In genomic region chr2:58672520-58672919, GRCm38 (mm10) we compare ENCODE assay signal across 24 mouse cellular contexts.
A peak's percentile ranks its signal among the peaks of the same experiment; 100 is the strongest.
DNase-seq lines count a peak whose midpoint lies in the region; ATAC-seq and TF ChIP-seq lines count a peak whose summit lies in the region.
"Had no signal": no experiment of that assay in that cellular context is flagged by ENCODE, and none has a peak within 500 bp of the region (broad histone marks: within the 10 kb centered on the region; RNA-seq: fewer than 3 reads in every experiment).

No protein-coding gene starts in this region.

- TF ChIP-seq CTCF in intestine, postnatal 0 days (IDR thresholded peaks at IDR 0.05; ENCODE audit: low read depth) = no peak

- no peak overlapping the region for H3K27ac ChIP-seq in heart, embryonic 10.5 days
- H3K27ac ChIP-seq in intestine, embryonic 14.5 days (ENCODE audit: low read depth) = no peak overlapping the region
- H3K27ac ChIP-seq in intestine, postnatal 0 days (ENCODE audit: low read depth, low read length) = no peak overlapping the region
- H3K27ac ChIP-seq in lung, embryonic 16.5 days (ENCODE audit: low read length) = no peak overlapping the region
- H3K27ac ChIP-seq: embryonic facial prominence, embryonic 13.5 days; embryonic facial prominence, embryonic 15.5 days; forebrain, embryonic 10.5 days; forebrain, embryonic 12.5 days had no signal

- WGBS in heart, embryonic 10.5 days = 92% methylated on average over 2 of the region's 2 CpGs
- WGBS in intestine, embryonic 14.5 days = 94% methylated on average over 2 of the region's 2 CpGs
- WGBS in intestine, postnatal 0 days = 88% methylated on average over 2 of the region's 2 CpGs
- 54% methylated on average over 2 of the region's 2 CpGs for WGBS in lung, embryonic 16.5 days

- H3K36me3 ChIP-seq in heart, embryonic 10.5 days = no peaks in the 10 kb centered on the region
- no peaks in the 10 kb centered on the region for H3K36me3 ChIP-seq in intestine, embryonic 14.5 days (ENCODE audit: control insufficient read depth, insufficient read depth, low read length)
- H3K36me3 ChIP-seq in intestine, postnatal 0 days (ENCODE audit: control insufficient read depth, insufficient read depth) = no peaks in the 10 kb centered on the region
- H3K36me3 ChIP-seq in lung, embryonic 16.5 days (ENCODE audit: control insufficient read depth, insufficient read depth, low read length) = no peaks in the 10 kb centered on the region
- H3K36me3 ChIP-seq: embryonic facial prominence, embryonic 13.5 days; embryonic facial prominence, embryonic 15.5 days; forebrain, embryonic 10.5 days; forebrain, embryonic 12.5 days had no signal

- no peak overlapping the region for H3K4me2 ChIP-seq in intestine, embryonic 14.5 days (ENCODE audit: low read length)
- H3K4me2 ChIP-seq in intestine, postnatal 0 days (replicated peaks; ENCODE audit: low read depth) = no peak overlapping the region
- no peak overlapping the region for H3K4me2 ChIP-seq in lung, embryonic 16.5 days (ENCODE audit: low read depth, low read length)
- H3K4me2 ChIP-seq: embryonic facial prominence, embryonic 13.5 days; embryonic facial prominence, embryonic 15.5 days; forebrain, embryonic 12.5 days had no signal

- no peak overlapping the region for H3K9ac ChIP-seq in intestine, embryonic 14.5 days (ENCODE audit: low read length)
- H3K9ac ChIP-seq in intestine, postnatal 0 days (ENCODE audit: low read depth, low read length) = no peak overlapping the region
- no peak overlapping the region for H3K9ac ChIP-seq in lung, embryonic 16.5 days (ENCODE audit: low read length)
- H3K9ac ChIP-seq: embryonic facial prominence, embryonic 13.5 days; embryonic facial prominence, embryonic 15.5 days; forebrain, embryonic 12.5 days had no signal

- no peak overlapping the region for H3K4me3 ChIP-seq in heart, embryonic 10.5 days
- no peak overlapping the region for H3K4me3 ChIP-seq in intestine, embryonic 14.5 days (ENCODE audit: low read depth, low read length)
- no peak overlapping the region for H3K4me3 ChIP-seq in intestine, postnatal 0 days (ENCODE audit: low read depth, low read length)
- H3K4me3 ChIP-seq in lung, embryonic 16.5 days (ENCODE audit: low read length) = no peak overlapping the region
- H3K4me3 ChIP-seq: embryonic facial prominence, embryonic 13.5 days; embryonic facial prominence, embryonic 15.5 days; erythroblast, embryonic 14.5 days; forebrain, embryonic 10.5 days; forebrain, embryonic 12.5 days had no signal

- peak; percentile 6 for DNase-seq in heart, embryonic 10.5 days (ENCODE audit: low spot score)
- no peak for DNase-seq in heart, adult 18-20 months
- DNase-seq in intestine, embryonic 14.5 days (ENCODE audit: low spot score) = peak; percentile 16
- DNase-seq in lung, postnatal 4 days = no peak
- peak; percentile 28 for DNase-seq in lung, postnatal 36 days
- no peak for DNase-seq in lung, postnatal 14 days
- DNase-seq: adrenal gland, adult 2 months; adrenal gland, postnatal 14 days; cerebellum, adult 11 months; cerebellum, adult 18-20 months; cerebellum, adult 8-10 months; cerebellum, adult 9-11 months; cerebellum, postnatal 14 days; cerebellum, postnatal 36 days; embryo, embryonic 11 days had no signal

- H3K9me3 ChIP-seq in heart, embryonic 10.5 days = no peaks in the 10 kb centered on the region
- peaks cover 10% of the 10 kb centered on the region for H3K9me3 ChIP-seq in intestine, embryonic 14.5 days (ENCODE audit: control insufficient read depth, low read length)
- H3K9me3 ChIP-seq in intestine, postnatal 0 days (ENCODE audit: control insufficient read depth) = no peaks in the 10 kb centered on the region
- H3K9me3 ChIP-seq in lung, embryonic 16.5 days (ENCODE audit: control insufficient read depth, low read length) = peaks cover 4% of the 10 kb centered on the region; the same call in 1 of the 2 replicates

- no peaks in the 10 kb centered on the region for H3K27me3 ChIP-seq in heart, embryonic 10.5 days (ENCODE audit: insufficient read depth, poor library complexity, severe bottlenecking)
- H3K27me3 ChIP-seq in intestine, embryonic 14.5 days (replicated peaks; ENCODE audit: control insufficient read depth, insufficient read depth, low read length) = no peaks in the 10 kb centered on the region
- no peaks in the 10 kb centered on the region for H3K27me3 ChIP-seq in intestine, postnatal 0 days (replicated peaks; ENCODE audit: control insufficient read depth, insufficient read depth, low read length)
- no peaks in the 10 kb centered on the region for H3K27me3 ChIP-seq in lung, embryonic 16.5 days (ENCODE audit: control insufficient read depth, insufficient read depth, low read depth, low read length)
- H3K27me3 ChIP-seq: embryonic facial prominence, embryonic 13.5 days; embryonic facial prominence, embryonic 15.5 days; forebrain, embryonic 12.5 days had no signal

- no peak for ATAC-seq in intestine, embryonic 14.5 days (replicated peaks; ENCODE audit: low FRiP score, low TSS enrichment, low read depth)
- no peak for ATAC-seq in intestine, postnatal 0 days
- ATAC-seq in lung, embryonic 16.5 days (ENCODE audit: low read depth) = 0 out of 2 replicates have a peak, but pooled peaks have one; percentile 31
- ATAC-seq: forebrain, embryonic 14.5 days; forebrain, embryonic 16.5 days had no signal

- no peaks in the 10 kb centered on the region for H3K4me1 ChIP-seq in heart, embryonic 10.5 days
- no peaks in the 10 kb centered on the region for H3K4me1 ChIP-seq in intestine, embryonic 14.5 days (replicated peaks; ENCODE audit: control insufficient read depth, insufficient read depth, low read length)
- no peaks in the 10 kb centered on the region for H3K4me1 ChIP-seq in intestine, postnatal 0 days (replicated peaks; ENCODE audit: control insufficient read depth, insufficient read depth, low read length)
- H3K4me1 ChIP-seq in lung, embryonic 16.5 days (replicated peaks; ENCODE audit: control insufficient read depth, insufficient read depth, low read length) = no peaks in the 10 kb centered on the region
- H3K4me1 ChIP-seq: forebrain, embryonic 10.5 days; forebrain, embryonic 12.5 days had no signal

Comparison
In these comparisons a context has a peak if more than half of its experiments do, and no peak if none do; other contexts are left out.
1. DNase-seq: peak in heart, embryonic 10.5 days (single experiment), intestine, embryonic 14.5 days (single experiment) and lung, postnatal 36 days (single experiment); none in heart, adult 18-20 months (0 of 2), lung, postnatal 4 days (0 of 2) and lung, postnatal 14 days (single experiment).